Mouse (Mus musculus) cerebellum, adult 8-10 months (tissue): ENCODE data around the gene AI597479.
A peak's percentile ranks its signal among the peaks of the same experiment; 100 is the strongest.

Experiments used
- DNase-seq: peaks from one replicate; pipeline ENCODE4 v3.0.0; 2022

AI597479 gene

GRCm38 (mm10) chr1:43163467-43164418 lies 65.2 kb downstream of the AI597479 start:
- peak; percentile 6 for DNase-seq

GRCm38 (mm10) chr1:43164582-43164981 lies 66.1 kb downstream of the AI597479 start:
- no peak for DNase-seq
